Mouse (Mus musculus) liver, embryonic 12.5 days (tissue): ENCODE results near the gene 5730480H06Rik. TPM values are rescaled to one million over a fixed set of nuclear protein-coding genes. Genes with fewer than 3 reads are reported as not detected.
A peak's percentile ranks its signal among the peaks of the same experiment; 100 is the strongest.

Experiments
- ATAC-seq: fragments of 200-750 bp; cut with Nextera tagmentation; 2 replicates; pipeline ENCODE4 v1.8.0; 2017; ENCODE audit warnings: moderate number of reproducible peaks, mild to moderate bottlenecking, moderate library complexity
- H3K27ac ChIP-seq: fragments of 300-500 bp; sonication (generic); 2 replicates; pipeline ENCODE4 v1.5.1; 2016; ENCODE audit warnings: mild to moderate bottlenecking
- H3K27me3 ChIP-seq: fragments of 300-500 bp; sonication (generic); replicated peaks from 2 replicates; pipeline ENCODE4 v1.6.1; 2016; ENCODE audit warnings: mild to moderate bottlenecking, moderate library complexity
- H3K36me3 ChIP-seq: fragments of 300-500 bp; sonication (generic); 2 replicates; pipeline ENCODE4 v1.6.1; 2016; ENCODE audit warnings: mild to moderate bottlenecking, moderate library complexity
- H3K4me1 ChIP-seq: fragments of 300-500 bp; sonication (generic); 2 replicates; pipeline ENCODE4 v1.6.1; 2016
- H3K4me2 ChIP-seq: fragments of 300-500 bp; sonication (generic); 2 replicates; pipeline ENCODE4 v1.6.1; 2016; ENCODE audit warnings: mild to moderate bottlenecking, moderate library complexity
- H3K4me3 ChIP-seq: fragments of 300-500 bp; sonication (generic); 2 replicates; pipeline ENCODE4 v1.5.1; 2016; ENCODE audit warnings: mild to moderate bottlenecking, moderate library complexity
- H3K9ac ChIP-seq: fragments of 300-500 bp; sonication (generic); 2 replicates; pipeline ENCODE4 v1.6.1; 2016; ENCODE audit warnings: mild to moderate bottlenecking, moderate library complexity
- H3K9me3 ChIP-seq: fragments of 300-500 bp; sonication (generic); replicated peaks from 2 replicates; pipeline ENCODE4 v1.6.1; 2016; ENCODE audit warnings: mild to moderate bottlenecking, moderate library complexity
- WGBS: fragments of 180-500 bp; shearing (Covaris S2); methylation state at CpG from one replicate; pipeline ENCODE4 v1.1.7; 2016; ENCODE audit not compliant: insufficient replicate concordance; 5-methylcytosine and 5-hydroxymethylcytosine counted together
- polyA plus RNA-seq: library from polyadenylated mRNA; unstranded; fragments of >200 nt; fragmentation: Nextera tagmentation; extraction: Ambion mirVana; gene quantifications from 2 replicates; pipeline ENCODE4 v1.2.1, GENCODE M21; 2016

Gene 5730480H06Rik
- polyA plus RNA-seq, 1 experiment from 2014 or later = 12.1 TPM

DNA sequence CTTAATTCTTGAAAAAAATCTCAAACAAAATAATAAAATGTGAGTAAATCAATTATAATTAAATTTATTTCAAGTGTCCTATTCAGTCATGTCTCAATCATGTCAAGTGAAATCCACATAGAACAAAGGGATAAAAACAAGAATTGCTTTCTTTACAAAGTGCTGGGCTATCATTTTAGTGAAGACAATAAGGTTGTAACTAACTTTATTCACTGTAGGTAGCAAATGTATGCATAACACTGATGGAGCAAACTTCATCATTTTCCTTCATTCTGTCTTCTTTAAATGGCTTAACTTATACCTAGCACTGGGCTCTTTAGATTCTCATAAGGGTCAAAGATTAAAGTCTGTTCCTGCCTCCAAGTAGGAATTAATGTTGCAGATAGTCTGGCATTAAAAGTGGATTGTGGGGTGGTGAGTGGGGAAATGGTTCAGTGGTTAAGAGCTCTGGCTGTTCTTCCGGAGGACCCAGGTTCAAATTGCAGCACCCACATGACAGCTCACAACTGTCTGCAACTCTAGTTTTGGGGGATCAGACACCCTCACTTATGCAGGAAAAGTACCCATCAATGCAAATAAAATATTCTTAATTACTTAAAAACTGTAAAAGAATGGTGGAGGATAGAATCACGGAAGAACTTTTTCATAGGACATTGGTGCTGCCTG is 18.4 kb downstream of the 5730480H06Rik start:
- H3K4me3 ChIP-seq = no peak overlapping the region
- WGBS = 71% methylated on average over 2 of the region's 2 CpGs
- H3K27me3 ChIP-seq = no peaks in the 10 kb centered on the region
- no peak overlapping the region for H3K27ac ChIP-seq
- no peaks in the 10 kb centered on the region for H3K9me3 ChIP-seq
- H3K4me2 ChIP-seq = no peak overlapping the region
- H3K9ac ChIP-seq = no peak overlapping the region
- no peak for ATAC-seq
- no peaks in the 10 kb centered on the region for H3K36me3 ChIP-seq
- H3K4me1 ChIP-seq = no peaks in the 10 kb centered on the region

DNA sequence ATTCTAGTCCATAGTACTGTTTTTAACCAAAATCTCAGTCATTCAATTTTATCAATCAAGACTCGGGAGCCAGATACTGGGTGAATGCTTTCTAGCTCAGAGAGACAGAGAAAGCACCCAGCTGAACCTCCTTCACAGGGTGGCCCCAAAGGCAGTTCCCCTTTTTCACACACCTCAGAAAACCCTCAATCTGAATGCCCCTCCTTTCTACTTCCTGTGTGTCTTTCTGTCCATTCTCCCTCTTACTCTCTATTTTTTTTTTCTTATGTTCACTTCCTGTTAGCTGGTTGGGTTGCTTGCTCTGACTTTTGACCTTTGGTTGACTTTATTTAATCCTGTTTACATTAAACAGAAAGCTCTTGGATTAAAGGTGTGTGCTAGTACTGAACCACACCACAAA is 21.6 kb downstream of the 5730480H06Rik start:
- Histone ChIP-seq H3K4me1 (no peaks in the 10 kb centered on the region), H3K4me2 (no peak overlapping the region), H3K9ac (no peak overlapping the region), H3K27me3 (no peaks in the 10 kb centered on the region), H3K4me3 (no peak overlapping the region), H3K27ac (no peak overlapping the region), H3K9me3 (no peaks in the 10 kb centered on the region), H3K36me3 (no peaks in the 10 kb centered on the region)
- 37% methylated on average over 1 of the region's 1 CpGs for WGBS
- ATAC-seq = no peak

- peak; percentile 99 for ATAC-seq
- H3K27me3 ChIP-seq = no peaks in the 10 kb centered on the region
- peak overlapping the region; percentile 74 for H3K4me2 ChIP-seq
- under 1% methylated on average over 41 of the region's 44 CpGs for WGBS
- peak overlapping the region; percentile 85 for H3K4me3 ChIP-seq
- H3K4me1 ChIP-seq = peaks cover 9% of the 10 kb centered on the region
- H3K9me3 ChIP-seq = no peaks in the 10 kb centered on the region
- H3K27ac ChIP-seq = peak overlapping the region; percentile 73
- peak overlapping the region; percentile 82 for H3K9ac ChIP-seq
- H3K36me3 ChIP-seq = peaks cover 19% of the 10 kb centered on the region
Observed at GRCm38 (mm10) chr5:48371890-48372766, 44.4 kb downstream of the 5730480H06Rik start.

DNA sequence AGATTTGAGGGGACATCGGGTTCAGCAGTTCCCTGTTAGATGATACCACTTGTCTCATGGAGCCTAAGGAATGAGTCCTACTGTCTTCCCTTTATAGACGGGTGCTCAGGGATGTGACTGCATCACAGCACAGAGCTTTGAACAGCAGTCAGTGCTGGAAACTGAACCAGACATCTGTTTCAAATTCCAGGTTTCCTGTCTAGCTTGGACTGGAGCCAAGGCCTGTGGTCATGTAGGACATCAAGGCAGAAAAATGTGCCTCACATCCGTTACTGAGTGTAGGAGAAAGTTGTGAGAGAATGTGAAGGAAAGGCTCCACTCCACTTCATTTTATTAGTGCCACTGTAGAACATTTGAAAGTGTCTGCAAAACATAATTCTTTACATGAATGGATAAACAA is 74.7 kb downstream of the 5730480H06Rik start:
- Histone ChIP-seq H3K4me1 (no peaks in the 10 kb centered on the region), H3K9ac (no peak overlapping the region), H3K27ac (no peak overlapping the region), H3K36me3 (peaks cover 3% of the 10 kb centered on the region), H3K9me3 (no peaks in the 10 kb centered on the region), H3K27me3 (no peaks in the 10 kb centered on the region), H3K4me3 (no peak overlapping the region), H3K4me2 (no peak overlapping the region)
- 77% methylated on average over 3 of the region's 3 CpGs for WGBS
- ATAC-seq = no peak

DNA sequence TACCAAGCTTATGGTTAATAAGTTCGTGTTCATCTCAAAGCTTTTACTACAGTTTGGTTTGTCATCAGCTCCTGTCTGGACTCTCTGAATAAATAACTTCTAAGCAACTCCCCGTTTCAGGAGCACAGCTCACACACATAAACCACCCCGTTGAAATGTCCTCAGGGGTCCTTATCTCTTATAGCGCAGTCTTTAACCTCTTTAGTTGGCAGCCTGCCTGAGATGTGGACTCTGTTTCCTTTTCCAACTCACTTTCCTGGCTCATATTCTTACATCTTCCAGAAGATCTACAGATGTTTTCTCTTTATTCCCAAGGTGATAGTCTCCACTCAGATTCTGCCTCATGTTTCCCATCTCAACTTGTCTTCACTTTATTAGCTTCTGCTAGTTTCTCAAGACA is 80.5 kb downstream of the 5730480H06Rik start:
- Histone ChIP-seq H3K4me3 (no peak overlapping the region), H3K9me3 (no peaks in the 10 kb centered on the region), H3K36me3 (no peaks in the 10 kb centered on the region), H3K9ac (no peak overlapping the region), H3K4me1 (no peaks in the 10 kb centered on the region), H3K4me2 (no peak overlapping the region), H3K27me3 (no peaks in the 10 kb centered on the region), H3K27ac (no peak overlapping the region)
- WGBS = 50% methylated on average over 4 of the region's 4 CpGs
- no peak for ATAC-seq

GRCm38 (mm10) chr5:48410348-48410747 is 82.6 kb downstream of the 5730480H06Rik start:
- H3K4me2 ChIP-seq = no peak overlapping the region

DNA sequence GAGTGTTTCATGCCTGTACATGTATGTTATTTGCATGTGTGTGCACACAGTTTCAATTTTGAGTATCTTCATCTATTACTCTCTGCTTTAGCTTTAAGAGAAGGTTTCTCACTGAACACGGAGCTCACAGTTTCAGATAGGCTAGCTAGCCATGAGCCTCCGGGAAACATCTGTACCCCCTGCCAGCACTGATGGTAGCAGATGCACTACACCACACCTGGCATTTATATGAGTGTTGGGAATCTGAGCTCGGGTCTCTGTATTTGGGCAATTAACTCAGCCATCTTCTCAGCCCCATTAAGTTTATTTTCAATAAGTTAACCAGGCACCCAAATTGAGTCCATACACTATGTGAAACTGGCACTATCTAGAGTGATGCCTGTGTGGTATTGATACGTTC is 83.7 kb downstream of the 5730480H06Rik start:
- Histone ChIP-seq H3K4me1 (no peaks in the 10 kb centered on the region), H3K4me2 (no peak overlapping the region), H3K4me3 (no peak overlapping the region), H3K9ac (no peak overlapping the region), H3K9me3 (no peaks in the 10 kb centered on the region), H3K27me3 (no peaks in the 10 kb centered on the region), H3K36me3 (no peaks in the 10 kb centered on the region), H3K27ac (no peak overlapping the region)
- no peak for ATAC-seq
- 68% methylated on average over 4 of the region's 4 CpGs for WGBS

More at GRCm38 (mm10) chr5:48410348-48410747, 82.6 kb downstream of the 5730480H06Rik start:
- Histone ChIP-seq H3K27ac (no peak overlapping the region), H3K9ac (no peak overlapping the region), H3K27me3 (no peaks in the 10 kb centered on the region), H3K4me1 (no peaks in the 10 kb centered on the region), H3K36me3 (no peaks in the 10 kb centered on the region), H3K9me3 (no peaks in the 10 kb centered on the region), H3K4me3 (no peak overlapping the region)
- no peak for ATAC-seq
- WGBS = 83% methylated on average over 5 of the region's 5 CpGs

DNA sequence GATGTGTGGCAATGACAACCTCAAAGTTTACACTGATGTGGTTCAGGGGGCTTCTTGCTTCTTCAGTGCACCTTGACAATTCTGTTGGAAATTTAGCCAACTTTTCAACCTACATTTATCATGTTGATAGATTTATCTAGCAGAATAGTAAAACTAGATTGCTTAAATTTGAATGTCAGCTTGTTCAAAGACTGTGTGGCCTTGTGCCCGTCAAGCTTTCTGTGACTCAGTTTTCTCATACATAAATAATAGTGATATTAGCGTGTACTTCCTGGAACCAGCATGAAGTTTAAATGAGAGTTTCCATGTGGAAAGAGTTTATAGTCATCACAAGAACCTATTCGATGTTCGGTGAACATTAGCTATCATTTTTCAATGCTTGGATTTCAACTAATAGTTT is 84.5 kb downstream of the 5730480H06Rik start:
- Histone ChIP-seq H3K4me3 (no peak overlapping the region), H3K27ac (no peak overlapping the region), H3K36me3 (no peaks in the 10 kb centered on the region), H3K9me3 (no peaks in the 10 kb centered on the region), H3K4me1 (no peaks in the 10 kb centered on the region), H3K27me3 (no peaks in the 10 kb centered on the region), H3K4me2 (no peak overlapping the region), H3K9ac (no peak overlapping the region)
- WGBS = 86% methylated on average over 4 of the region's 4 CpGs
- ATAC-seq = no peak

GRCm38 (mm10) chr5:48419741-48420140 is 92.0 kb downstream of the 5730480H06Rik start:
- H3K36me3 ChIP-seq = no peaks in the 10 kb centered on the region
- H3K4me1 ChIP-seq = no peaks in the 10 kb centered on the region
- no peaks in the 10 kb centered on the region for H3K9me3 ChIP-seq
- H3K4me2 ChIP-seq = no peak overlapping the region
- H3K27ac ChIP-seq = no peak overlapping the region
- 85% methylated on average over 2 of the region's 2 CpGs for WGBS
- H3K9ac ChIP-seq = no peak overlapping the region
- no peak overlapping the region for H3K4me3 ChIP-seq
- H3K27me3 ChIP-seq = no peaks in the 10 kb centered on the region
- ATAC-seq = no peak

DNA sequence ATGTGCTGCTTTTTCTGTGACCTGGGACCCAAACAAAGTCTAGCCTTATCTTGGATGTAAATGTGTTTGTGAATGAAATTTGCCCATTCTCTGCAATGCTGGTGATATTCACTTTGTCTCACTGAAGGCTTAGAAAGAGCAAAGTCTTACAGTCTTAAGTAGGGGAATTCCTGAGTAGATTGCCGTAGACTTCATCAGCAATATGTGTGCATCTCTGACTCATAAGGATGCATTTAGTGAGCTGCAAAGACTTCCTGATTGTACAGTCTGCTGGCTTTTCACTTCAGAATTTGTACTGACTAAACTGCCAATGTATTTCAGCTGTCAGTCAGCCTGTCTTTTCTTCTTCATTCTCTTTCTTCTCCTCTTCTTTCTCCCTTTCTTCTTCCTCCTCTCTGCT is 94.2 kb downstream of the 5730480H06Rik start:
- H3K36me3 ChIP-seq = no peaks in the 10 kb centered on the region
- H3K4me1 ChIP-seq = no peaks in the 10 kb centered on the region
- H3K9ac ChIP-seq = no peak overlapping the region
- H3K27me3 ChIP-seq = no peaks in the 10 kb centered on the region
- H3K9me3 ChIP-seq = no peaks in the 10 kb centered on the region
- H3K4me3 ChIP-seq = no peak overlapping the region
- 74% methylated on average over 1 of the region's 1 CpGs for WGBS
- ATAC-seq = no peak
- no peak overlapping the region for H3K27ac ChIP-seq
- no peak overlapping the region for H3K4me2 ChIP-seq

DNA sequence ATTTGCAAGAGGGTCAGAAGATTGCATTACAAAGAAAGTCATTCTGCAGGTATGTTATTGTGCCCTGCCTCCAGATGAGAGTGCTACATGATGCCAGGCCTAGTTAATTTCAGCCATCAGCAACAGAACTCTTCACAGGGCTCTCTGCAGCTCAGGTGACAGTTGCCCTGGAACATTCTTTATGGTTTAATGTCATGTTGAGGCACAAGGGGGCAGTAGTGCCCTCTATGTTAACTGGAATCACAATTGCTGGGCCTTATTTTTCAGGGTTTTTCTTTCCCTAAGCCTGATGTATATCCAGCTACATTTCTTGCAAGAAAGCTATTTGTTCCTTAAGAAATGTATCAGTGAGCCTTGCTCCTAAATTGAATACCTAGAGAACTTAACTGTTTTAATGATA is 102.7 kb downstream of the 5730480H06Rik start:
- no peaks in the 10 kb centered on the region for H3K9me3 ChIP-seq
- H3K4me2 ChIP-seq = no peak overlapping the region
- no peak overlapping the region for H3K27ac ChIP-seq
- H3K4me3 ChIP-seq = no peak overlapping the region
- ATAC-seq = no peak
- no peaks in the 10 kb centered on the region for H3K4me1 ChIP-seq
- no peak overlapping the region for H3K9ac ChIP-seq
- H3K27me3 ChIP-seq = no peaks in the 10 kb centered on the region
- no peaks in the 10 kb centered on the region for H3K36me3 ChIP-seq

DNA sequence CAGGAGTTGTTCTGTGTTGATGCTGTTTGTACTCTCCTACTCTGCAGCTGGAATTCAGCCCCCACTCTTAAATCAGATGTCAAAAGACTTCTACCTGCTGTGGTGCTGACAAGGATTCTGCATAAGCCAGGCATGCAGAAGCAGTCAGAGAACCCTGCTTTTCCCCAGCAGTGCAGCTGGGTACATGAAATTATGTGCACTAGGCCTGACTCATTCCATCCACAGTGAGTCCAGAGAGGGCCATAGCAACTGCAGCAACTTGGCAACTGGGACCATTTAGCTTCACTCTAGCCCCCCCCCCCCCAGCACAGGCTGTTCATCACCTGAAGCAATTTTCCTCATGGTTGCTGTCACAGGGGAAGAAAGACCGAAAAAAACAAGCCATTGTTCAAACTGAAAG is 121.1 kb downstream of the 5730480H06Rik start:
- no peak overlapping the region for H3K27ac ChIP-seq
- H3K4me1 ChIP-seq = no peaks in the 10 kb centered on the region
- H3K4me3 ChIP-seq = no peak overlapping the region
- no peaks in the 10 kb centered on the region for H3K27me3 ChIP-seq
- no peaks in the 10 kb centered on the region for H3K9me3 ChIP-seq
- no peak overlapping the region for H3K4me2 ChIP-seq
- H3K9ac ChIP-seq = no peak overlapping the region
- no peak for ATAC-seq
- H3K36me3 ChIP-seq = no peaks in the 10 kb centered on the region
- WGBS = 54% methylated on average over 1 of the region's 1 CpGs
